Mouse (Mus musculus) lung, postnatal 0 days (tissue): ENCODE measurements at regions not wholly inside any gene's neighbourhood (a gene's known extent, or its start where the extent isn't known, plus 50 kb on each side); places are given as distances from the start of the nearest gene placed in this dataset.

Experiments used
- ATAC-seq: fragments of 200-750 bp; cut with Nextera tagmentation; 2 replicates; pipeline ENCODE4 v1.8.0; 2017; ENCODE audit warnings: moderate library complexity
- DNase-seq: peaks from one replicate; pipeline ENCODE4 v3.0.0-alpha.2; 2016; ENCODE audit warnings: low spot score
- H3K27ac ChIP-seq: fragments of 300-500 bp; sonication (generic); 2 replicates; pipeline ENCODE4 v1.5.1; 2014; ENCODE audit warnings: antibody characterized with exemption, mild to moderate bottlenecking, low read length, mixed read lengths
- H3K27me3 ChIP-seq: fragments of 300-500 bp; sonication (generic); replicated peaks from 2 replicates; pipeline ENCODE4 v1.6.1; 2014; ENCODE audit warnings: low read length, mixed read lengths; ENCODE audit not compliant: insufficient read depth
- H3K36me3 ChIP-seq: fragments of 300-500 bp; sonication (generic); 2 replicates; pipeline ENCODE4 v1.6.1; 2014; ENCODE audit warnings: low read length, mixed read lengths; ENCODE audit not compliant: insufficient read depth
- H3K4me1 ChIP-seq: fragments of 300-500 bp; sonication (generic); 2 replicates; pipeline ENCODE4 v1.6.1; 2014; ENCODE audit warnings: antibody characterized with exemption, low read depth, low read length, mixed read lengths; ENCODE audit not compliant: insufficient read depth
- H3K4me2 ChIP-seq: fragments of 300-500 bp; sonication (generic); replicated peaks from 2 replicates; pipeline ENCODE4 v1.6.1; 2014; ENCODE audit warnings: low read depth, mild to moderate bottlenecking, low read length, moderate library complexity, mixed read lengths
- H3K4me3 ChIP-seq: fragments of 300-500 bp; sonication (generic); 2 replicates; pipeline ENCODE4 v1.5.1; 2014; ENCODE audit warnings: low read depth, low read length
- H3K9ac ChIP-seq: fragments of 300-500 bp; sonication (generic); replicated peaks from 2 replicates; pipeline ENCODE4 v1.6.1; 2014; ENCODE audit warnings: low read depth, mild to moderate bottlenecking
- H3K9me3 ChIP-seq: fragments of 300-500 bp; sonication (generic); 2 replicates; pipeline ENCODE4 v1.6.1; 2016; ENCODE audit warnings: low read length, mixed read lengths
- CTCF ChIP-seq: IDR thresholded peaks from 2 replicates; pipeline ENCODE4 v1.5.1; 2016; ENCODE audit warnings: antibody characterized with exemption, mild to moderate bottlenecking
- EP300 ChIP-seq: IDR thresholded peaks from 2 replicates; pipeline ENCODE4 v1.6.1; 2016; ENCODE audit warnings: antibody characterized with exemption, mild to moderate bottlenecking, control low read depth
- WGBS: fragments of 180-500 bp; shearing (Covaris S2); extraction: QIAGEN DNeasy Blood & Tissue Kit; methylation state at CpG from one replicate; pipeline ENCODE4 v1.1.7; 2014; 5-methylcytosine and 5-hydroxymethylcytosine counted together

DNA sequence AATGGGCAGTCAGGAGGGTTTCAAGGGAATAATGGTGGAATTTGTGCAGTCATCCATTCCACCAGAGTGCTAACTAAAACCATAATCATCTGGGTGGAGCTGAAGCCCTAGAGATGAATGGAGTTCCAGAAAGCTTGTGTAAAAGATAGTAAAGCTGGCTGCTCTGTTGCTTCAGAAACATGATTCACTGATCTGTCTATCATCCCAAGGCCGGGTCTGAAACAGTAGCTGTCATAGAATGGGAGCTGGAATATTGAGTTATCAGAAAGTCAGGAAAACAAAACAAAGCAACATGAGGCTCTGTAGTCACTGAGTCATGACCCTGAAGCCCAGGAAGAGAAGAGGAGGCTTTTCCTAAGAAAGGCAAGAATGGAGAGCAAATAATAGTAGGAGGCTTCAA is 408.1 kb upstream of the Camk1g start:
- Histone ChIP-seq H3K27ac (no peak overlapping the region), H3K4me3 (no peak overlapping the region), H3K36me3 (no peaks in the 10 kb centered on the region), H3K4me2 (no peak overlapping the region), H3K9ac (no peak overlapping the region), H3K9me3 (no peaks in the 10 kb centered on the region), H3K4me1 (no peaks in the 10 kb centered on the region), H3K27me3 (no peaks in the 10 kb centered on the region)
- TF ChIP-seq CTCF (no peak), EP300 (no peak)
- DNase-seq, result no peak
- WGBS, result 72% methylated on average over 1 of the region's 1 CpGs
- ATAC-seq, result no peak

DNA sequence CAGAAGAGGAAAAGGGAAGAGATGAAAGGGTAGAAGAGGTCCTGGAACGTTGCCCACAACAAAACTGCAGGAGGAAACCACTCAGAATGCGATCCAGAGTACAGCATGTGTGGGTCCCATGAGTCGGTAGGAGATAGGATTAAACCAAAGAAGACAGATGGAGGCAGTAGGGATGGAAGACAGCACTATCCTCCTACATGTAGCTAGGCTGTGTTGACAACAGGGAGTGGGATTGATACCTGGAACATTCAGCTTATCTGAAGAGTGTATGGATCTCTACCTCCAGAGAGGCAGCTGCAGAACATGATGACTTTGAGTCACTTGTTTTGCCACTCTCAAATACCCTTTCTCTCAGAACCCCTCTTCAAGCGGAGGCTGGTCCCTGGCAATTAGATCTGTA is 399.4 kb upstream of the Camk1g start:
- no peak overlapping the region for H3K9ac ChIP-seq
- no peak for DNase-seq
- no peak for TF ChIP-seq EP300
- TF ChIP-seq CTCF, result no peak
- H3K9me3 ChIP-seq, result no peaks in the 10 kb centered on the region
- H3K4me3 ChIP-seq, result no peak overlapping the region
- H3K4me2 ChIP-seq, result no peak overlapping the region
- H3K27ac ChIP-seq, result no peak overlapping the region
- no peak for ATAC-seq
- H3K4me1 ChIP-seq, result no peaks in the 10 kb centered on the region
- 65% methylated on average over 4 of the region's 4 CpGs for WGBS
- H3K36me3 ChIP-seq, result no peaks in the 10 kb centered on the region
- H3K27me3 ChIP-seq, result no peaks in the 10 kb centered on the region

DNA sequence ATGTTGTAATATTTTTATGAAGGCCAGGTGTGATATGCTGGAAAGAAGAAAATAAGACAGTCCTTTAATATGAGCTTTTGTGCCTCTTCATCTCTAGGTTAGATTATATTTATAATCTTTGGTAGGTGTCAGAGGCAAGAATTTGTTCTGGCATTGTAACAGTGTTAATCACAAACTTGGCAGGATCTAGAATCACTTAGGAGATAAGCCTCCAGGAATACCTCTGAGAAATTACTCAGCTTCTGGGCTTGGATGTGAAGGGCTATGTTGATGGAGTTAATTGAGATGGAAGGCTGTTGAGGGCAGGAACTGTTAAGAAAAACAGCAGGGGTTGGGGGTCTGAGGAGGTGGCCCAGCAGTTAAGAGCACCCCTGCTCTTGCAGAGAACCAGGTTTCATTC is 394.0 kb upstream of the Camk1g start:
- DNase-seq (no peak), ATAC-seq (no peak)
- Histone ChIP-seq H3K36me3 (no peaks in the 10 kb centered on the region), H3K9ac (no peak overlapping the region), H3K9me3 (no peaks in the 10 kb centered on the region), H3K27ac (no peak overlapping the region), H3K27me3 (no peaks in the 10 kb centered on the region), H3K4me3 (no peak overlapping the region), H3K4me1 (no peaks in the 10 kb centered on the region), H3K4me2 (no peak overlapping the region)
- TF ChIP-seq EP300 (no peak), CTCF (no peak)

DNA sequence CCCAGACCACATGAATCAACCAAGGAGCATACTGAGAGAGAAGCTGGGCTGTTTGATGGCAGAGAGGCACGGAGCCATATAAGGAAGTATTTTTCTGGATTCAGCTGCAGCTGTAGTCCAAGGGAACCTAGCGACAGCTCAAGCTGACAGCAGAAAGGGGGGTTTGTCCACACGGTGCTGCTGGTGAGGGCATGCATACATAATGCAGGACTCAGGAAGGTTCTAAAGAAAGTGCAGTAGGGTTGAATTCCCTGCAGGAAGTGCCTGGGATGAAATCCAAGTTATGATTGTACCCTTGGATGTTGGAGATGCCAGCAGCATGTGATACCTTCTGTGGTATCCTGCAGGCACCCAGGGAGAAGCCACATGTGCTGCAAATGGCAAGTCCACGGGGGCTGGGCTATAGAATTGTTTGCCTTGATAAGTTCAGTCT is 381.7 kb upstream of the Camk1g start:
- TF ChIP-seq CTCF (no peak), EP300 (no peak)
- Histone ChIP-seq H3K4me2 (no peak overlapping the region), H3K9ac (no peak overlapping the region), H3K4me1 (no peaks in the 10 kb centered on the region), H3K4me3 (no peak overlapping the region), H3K27ac (no peak overlapping the region), H3K9me3 (no peaks in the 10 kb centered on the region), H3K27me3 (no peaks in the 10 kb centered on the region), H3K36me3 (no peaks in the 10 kb centered on the region)
- WGBS, result 32% methylated on average over 4 of the region's 4 CpGs
- ATAC-seq (no peak), DNase-seq (peak; percentile 9)

DNA sequence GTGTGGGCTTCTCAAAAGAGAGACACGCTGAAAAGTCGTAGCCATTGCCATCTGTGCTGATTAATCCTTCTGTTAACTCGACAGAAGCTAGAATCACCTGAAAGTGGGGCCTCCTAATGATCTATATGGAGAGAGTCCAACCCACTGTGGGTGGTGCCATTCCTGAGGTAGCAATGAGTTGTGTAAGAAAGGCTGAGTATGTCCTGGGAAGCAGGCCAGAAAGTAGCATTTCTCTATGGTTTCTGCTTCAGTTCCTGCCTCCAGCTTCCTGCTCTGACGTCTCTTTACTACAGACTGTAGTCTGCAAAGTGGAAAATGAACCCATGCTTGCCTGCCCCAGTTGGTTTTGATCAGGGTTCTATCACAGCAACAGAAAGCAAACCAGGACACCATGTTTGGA is 380.8 kb upstream of the Camk1g start:
- DNase-seq (no peak), ATAC-seq (no peak)
- no peaks in the 10 kb centered on the region for H3K9me3 ChIP-seq
- no peak overlapping the region for H3K27ac ChIP-seq
- H3K9ac ChIP-seq, result no peak overlapping the region
- H3K36me3 ChIP-seq, result no peaks in the 10 kb centered on the region
- H3K27me3 ChIP-seq, result no peaks in the 10 kb centered on the region
- no peaks in the 10 kb centered on the region for H3K4me1 ChIP-seq
- WGBS, result 48% methylated on average over 4 of the region's 4 CpGs
- no peak overlapping the region for H3K4me2 ChIP-seq
- TF ChIP-seq EP300 (no peak), CTCF (no peak)
- no peak overlapping the region for H3K4me3 ChIP-seq

DNA sequence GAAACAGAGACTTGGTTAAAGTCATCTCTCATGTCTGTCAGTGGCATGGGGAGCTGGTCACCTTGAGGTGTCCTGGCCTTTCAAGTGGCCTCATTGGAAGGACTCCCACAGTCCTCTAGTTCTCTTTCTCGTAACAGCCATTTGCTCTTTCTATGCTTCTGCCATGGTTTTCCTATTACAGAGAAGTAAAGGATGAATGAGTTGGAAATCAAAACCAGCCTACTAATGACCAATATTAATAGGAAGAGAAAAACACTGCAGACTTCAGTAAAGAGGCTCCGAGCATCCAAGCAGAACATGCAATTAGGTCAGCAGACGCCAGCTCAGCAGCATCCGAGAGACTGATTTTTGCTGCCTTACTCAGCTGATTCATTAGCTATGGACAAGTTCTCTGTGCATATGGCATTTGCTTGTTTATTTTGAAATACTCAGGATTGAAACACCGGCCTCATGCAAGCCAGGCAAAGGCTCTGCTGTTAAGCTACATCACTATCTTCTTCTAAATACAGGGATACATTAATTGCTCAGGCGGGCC is 377.4 kb upstream of the Camk1g start:
- ATAC-seq (no peak), DNase-seq (no peak)

DNA sequence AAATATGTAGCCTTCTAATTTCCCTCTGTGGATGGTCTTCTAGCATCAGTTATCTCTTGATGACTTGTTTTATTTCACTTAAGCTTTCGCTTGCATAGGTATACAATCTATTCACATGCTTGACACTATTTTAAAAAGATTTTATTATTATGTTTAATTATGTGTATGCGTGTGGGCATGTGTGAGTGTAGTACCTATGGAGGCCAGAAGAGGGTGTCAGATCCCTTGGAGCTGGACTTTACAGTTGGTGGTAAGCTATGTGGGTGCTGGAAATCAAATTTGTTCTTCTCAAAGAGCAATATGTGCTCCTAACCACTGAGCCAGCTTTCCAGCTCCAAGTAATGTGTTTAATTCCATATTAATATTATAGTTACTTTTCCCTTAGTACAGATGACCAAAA is 372.6 kb upstream of the Camk1g start:
- Histone ChIP-seq H3K36me3 (no peaks in the 10 kb centered on the region), H3K4me1 (no peaks in the 10 kb centered on the region), H3K27ac (no peak overlapping the region), H3K4me2 (no peak overlapping the region), H3K27me3 (no peaks in the 10 kb centered on the region), H3K9me3 (no peaks in the 10 kb centered on the region), H3K9ac (no peak overlapping the region), H3K4me3 (no peak overlapping the region)
- ATAC-seq (no peak), DNase-seq (no peak)
- TF ChIP-seq CTCF, result no peak
- TF ChIP-seq EP300, result no peak
- WGBS, result 87% methylated on average over 2 of the region's 2 CpGs

More for the DNA sequence above, 377.4 kb upstream of the Camk1g start:
- Histone ChIP-seq H3K27me3 (no peaks in the 10 kb centered on the region), H3K4me2 (no peak overlapping the region), H3K4me3 (no peak overlapping the region), H3K36me3 (no peaks in the 10 kb centered on the region), H3K4me1 (no peaks in the 10 kb centered on the region), H3K27ac (no peak overlapping the region), H3K9ac (no peak overlapping the region), H3K9me3 (no peaks in the 10 kb centered on the region)
- WGBS, result 84% methylated on average over 6 of the region's 6 CpGs
- TF ChIP-seq EP300 (no peak), CTCF (no peak)
